Mouse (Mus musculus): Measurements from ENCODE around the gene Suclg2.

Suclg2 gene

GRCm38 (mm10) chr6:95718031-95718968 is at the start of gene Suclg2:
Gene Suclg2, minus strand, starts transcription at chr6:95718800.
- DNase-seq (ENCODE audit: extremely low spot score, low read depth, low spot score), result no peak

GRCm38 (mm10) chr6:95766566-95766965 is 48.0 kb upstream of the Suclg2 start:
- no peak for DNase-seq (ENCODE audit: extremely low spot score, low read depth, low spot score)

- DNase-seq (ENCODE audit: extremely low spot score, low read depth, low spot score), result no peak
Measured at GRCm38 (mm10) chr6:95759558-95760172, 41.1 kb upstream of the Suclg2 start.

- DNase-seq (ENCODE audit: extremely low spot score, low read depth, low spot score), result no peak
Measured at GRCm38 (mm10) chr6:95742378-95742777, 23.8 kb upstream of the Suclg2 start.

- DNase-seq (ENCODE audit: extremely low spot score, low read depth, low spot score), result no peak
Measured at GRCm38 (mm10) chr6:95731570-95732367, 13.2 kb upstream of the Suclg2 start.

GRCm38 (mm10) chr6:95729399-95729798 is 10.8 kb upstream of the Suclg2 start:
- DNase-seq (ENCODE audit: extremely low spot score, low read depth, low spot score), result no peak

GRCm38 (mm10) chr6:95725281-95725680 is 6.7 kb upstream of the Suclg2 start:
- no peak for DNase-seq (ENCODE audit: extremely low spot score, low read depth, low spot score)

- no peak for DNase-seq (ENCODE audit: extremely low spot score, low read depth, low spot score)
Measured at GRCm38 (mm10) chr6:95723361-95723760, 4.8 kb upstream of the Suclg2 start.

GRCm38 (mm10) chr6:95719791-95720190 is 1.2 kb upstream of the Suclg2 start:
- no peak for DNase-seq (ENCODE audit: extremely low spot score, low read depth, low spot score)

- no peak for DNase-seq (ENCODE audit: extremely low spot score, low read depth, low spot score)
Measured at GRCm38 (mm10) chr6:95718969-95719333, 351 bp upstream of the Suclg2 start.

- DNase-seq (ENCODE audit: extremely low spot score, low read depth, low spot score), result no peak
Measured at GRCm38 (mm10) chr6:95717071-95717470, 1.5 kb downstream of the Suclg2 start.

- DNase-seq (ENCODE audit: extremely low spot score, low read depth, low spot score), result no peak
Measured at GRCm38 (mm10) chr6:95716476-95716875, 2.1 kb downstream of the Suclg2 start.

- no peak for DNase-seq (ENCODE audit: extremely low spot score, low read depth, low spot score)
Measured at GRCm38 (mm10) chr6:95713245-95713644, 5.4 kb downstream of the Suclg2 start.

- DNase-seq (ENCODE audit: extremely low spot score, low read depth, low spot score), result no peak
Measured at GRCm38 (mm10) chr6:95712081-95712480, 6.5 kb downstream of the Suclg2 start.

GRCm38 (mm10) chr6:95711671-95712070 is 6.9 kb downstream of the Suclg2 start:
- DNase-seq (ENCODE audit: extremely low spot score, low read depth, low spot score), result no peak

GRCm38 (mm10) chr6:95710886-95711285 is 7.7 kb downstream of the Suclg2 start:
- DNase-seq (ENCODE audit: extremely low spot score, low read depth, low spot score), result no peak

- no peak for DNase-seq (ENCODE audit: extremely low spot score, low read depth, low spot score)
Measured at GRCm38 (mm10) chr6:95709531-95709930, 9.1 kb downstream of the Suclg2 start.

GRCm38 (mm10) chr6:95709106-95709505 is 9.5 kb downstream of the Suclg2 start:
- no peak for DNase-seq (ENCODE audit: extremely low spot score, low read depth, low spot score)

- DNase-seq (ENCODE audit: extremely low spot score, low read depth, low spot score), result no peak
Measured at GRCm38 (mm10) chr6:95704626-95705025, 14.0 kb downstream of the Suclg2 start.

GRCm38 (mm10) chr6:95702200-95702599 is 16.4 kb downstream of the Suclg2 start:
- no peak for DNase-seq (ENCODE audit: extremely low spot score, low read depth, low spot score)

- DNase-seq (ENCODE audit: extremely low spot score, low read depth, low spot score), result no peak
Measured at GRCm38 (mm10) chr6:95701786-95702185, 16.8 kb downstream of the Suclg2 start.
